Mouse (Mus musculus) limb, embryonic 14.5 days (tissue): ENCODE results near the gene Kcnab3. TPM values are rescaled to one million over a fixed set of nuclear protein-coding genes. Genes with fewer than 3 reads are reported as not detected.

Source experiments
- ATAC-seq: fragments of 200-750 bp; cut with Nextera tagmentation; 2 replicates; pipeline ENCODE4 v1.8.0; 2017; ENCODE audit warnings: low read depth, moderate number of reproducible peaks, moderate TSS enrichment; ENCODE audit not compliant: low FRiP score
- DNase-seq: peaks from one replicate; pipeline ENCODE4 v3.0.0-alpha.2; 2015; ENCODE audit warnings: low spot score
- H3K27ac ChIP-seq: fragments of 300-500 bp; sonication (generic); replicated peaks from 2 replicates; pipeline ENCODE4 v1.5.1; 2014; ENCODE audit warnings: low read depth, mild to moderate bottlenecking, low read length, moderate library complexity, mixed read lengths
- H3K27me3 ChIP-seq: fragments of 300-500 bp; sonication (generic); 2 replicates; pipeline ENCODE4 v1.6.1; 2014; ENCODE audit warnings: low read length, mixed read lengths; ENCODE audit not compliant: control insufficient read depth, insufficient read depth
- H3K36me3 ChIP-seq: fragments of 300-500 bp; sonication (generic); 2 replicates; pipeline ENCODE4 v1.6.1; 2014; ENCODE audit warnings: mild to moderate bottlenecking, low read length, moderate library complexity, mixed read lengths; ENCODE audit not compliant: control insufficient read depth, insufficient read depth
- H3K4me1 ChIP-seq: fragments of 300-500 bp; sonication (generic); 2 replicates; pipeline ENCODE4 v1.6.1; 2014; ENCODE audit warnings: antibody characterized with exemption, low read length, mixed read lengths; ENCODE audit not compliant: control insufficient read depth, insufficient read depth
- H3K4me2 ChIP-seq: fragments of 300-500 bp; sonication (generic); replicated peaks from 2 replicates; pipeline ENCODE4 v1.6.1; 2014; ENCODE audit warnings: low read depth, mild to moderate bottlenecking, low read length, moderate library complexity; ENCODE audit not compliant: severe bottlenecking
- H3K4me3 ChIP-seq: fragments of 300-500 bp; sonication (generic); replicated peaks from 2 replicates; pipeline ENCODE4 v1.5.1; 2014; ENCODE audit warnings: low read length
- H3K9ac ChIP-seq: fragments of 300-500 bp; sonication (generic); 2 replicates; pipeline ENCODE4 v1.6.1; 2014; ENCODE audit warnings: mild to moderate bottlenecking, low read depth, low read length, moderate library complexity; ENCODE audit not compliant: severe bottlenecking
- H3K9me3 ChIP-seq: fragments of 300-500 bp; sonication (generic); 2 replicates; pipeline ENCODE4 v1.6.1; 2016; ENCODE audit warnings: low read length; ENCODE audit not compliant: control insufficient read depth
- POLR2A ChIP-seq: fragments of 200-500 bp; IDR thresholded peaks from 2 replicates; pipeline ENCODE4 v1.8.0; 2012; ENCODE audit warnings: inconsistent platforms, mild to moderate bottlenecking, moderate library complexity, borderline replicate concordance; ENCODE audit not compliant: insufficient read depth, insufficient read length; ENCODE audit errors: extremely low read depth
- WGBS: fragments of 180-500 bp; shearing (Covaris S2); extraction: QIAGEN DNeasy Blood & Tissue Kit; methylation state at CpG from one replicate; pipeline ENCODE4 v1.1.7; 2014; 5-methylcytosine and 5-hydroxymethylcytosine counted together
- polyA plus RNA-seq, 2 experiments: library from polyadenylated mRNA; depleted of rRNA in 1 of 2; stranded (reverse) in 1 of 2; unstranded in 1 of 2; fragments of >200 nt; fragmentation: Nextera tagmentation in 1 of 2; extraction: Ambion mirVana in 1 of 2; gene quantifications; 2 replicates each; pipeline versions ENCODE4 v1.2.1 to v1.2.3; 2012 to 2014

Gene Kcnab3
- polyA plus RNA-seq, 2 experiments, result 2.2 to 4.1 TPM

GRCm38 (mm10) chr11:69321580-69321979 lies 4.5 kb upstream of the Kcnab3 start:
- H3K9ac ChIP-seq, result peak overlapping the region; percentile 88; the same call in 1 of the 2 replicates
- H3K27ac ChIP-seq, result no peak overlapping the region
- no peaks in the 10 kb centered on the region for H3K9me3 ChIP-seq
- peaks cover 33% of the 10 kb centered on the region for H3K4me1 ChIP-seq
- H3K4me2 ChIP-seq, result no peak overlapping the region
- peaks cover 4% of the 10 kb centered on the region for H3K27me3 ChIP-seq
- ATAC-seq (no peak), DNase-seq (no peak)
- H3K36me3 ChIP-seq, result peaks cover 28% of the 10 kb centered on the region
- no peak for TF ChIP-seq POLR2A
- H3K4me3 ChIP-seq, result peak overlapping the region; percentile 8; the same call in 1 of the 2 replicates
- WGBS, result 94% methylated on average over 6 of the region's 6 CpGs

GRCm38 (mm10) chr11:69322010-69322409 lies 4.0 kb upstream of the Kcnab3 start:
- peaks cover 37% of the 10 kb centered on the region for H3K4me1 ChIP-seq
- peak overlapping the region; percentile 73 for H3K4me2 ChIP-seq
- no peak overlapping the region for H3K27ac ChIP-seq
- no peak for TF ChIP-seq POLR2A
- 64% methylated on average over 6 of the region's 6 CpGs for WGBS
- peaks cover 8% of the 10 kb centered on the region for H3K27me3 ChIP-seq
- no peaks in the 10 kb centered on the region for H3K9me3 ChIP-seq
- H3K4me3 ChIP-seq, result peak overlapping the region; percentile 62; the same call in 1 of the 2 replicates
- ATAC-seq (no peak), DNase-seq (no peak)
- peak overlapping the region; percentile 88 for H3K9ac ChIP-seq
- H3K36me3 ChIP-seq, result peaks cover 25% of the 10 kb centered on the region

DNA sequence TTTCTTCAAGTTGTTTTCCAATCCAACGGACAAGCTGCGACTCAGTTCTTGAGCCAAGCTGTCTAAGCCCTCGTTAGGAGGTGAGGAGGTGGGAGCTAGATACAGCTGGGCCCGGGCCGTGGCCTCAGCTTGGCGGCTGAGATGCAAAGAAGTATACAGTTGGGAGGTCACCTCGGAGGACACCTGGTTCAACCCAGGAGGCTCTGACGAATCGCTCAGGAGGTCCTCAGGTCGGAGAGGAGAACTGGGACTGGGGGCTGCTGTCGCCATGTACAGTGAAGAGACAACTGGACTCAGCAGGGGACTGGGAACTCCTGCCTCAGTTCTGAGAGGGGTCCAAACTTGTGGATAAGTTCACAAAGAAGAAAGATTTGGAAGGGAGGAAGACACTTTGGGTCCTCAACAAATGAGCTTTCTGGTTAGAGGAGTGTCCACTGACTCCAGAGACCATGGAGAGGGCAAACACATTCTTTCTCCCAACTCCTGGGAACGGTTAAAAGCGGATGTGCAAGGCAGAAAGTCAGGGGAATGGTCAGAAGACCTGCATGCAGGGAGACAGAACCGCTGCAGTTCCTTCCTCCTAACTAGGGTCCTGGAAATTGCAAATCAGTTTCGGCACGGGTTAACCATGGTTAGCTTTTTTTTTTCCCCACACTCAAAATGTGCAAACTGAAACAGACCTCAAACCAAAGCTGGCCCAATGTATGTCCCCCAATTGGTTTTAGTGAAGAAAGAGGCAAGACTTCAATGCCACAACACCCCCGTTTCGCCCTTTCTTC lies 3.2 kb upstream of the Kcnab3 start:
- H3K27ac ChIP-seq, result peak overlapping the region; percentile 87
- no peak for TF ChIP-seq POLR2A
- DNase-seq (no peak), ATAC-seq (no peak)
- 17% methylated on average over 18 of the region's 18 CpGs for WGBS
- peak overlapping the region; percentile 62 for H3K4me3 ChIP-seq
- peaks cover 22% of the 10 kb centered on the region for H3K36me3 ChIP-seq
- H3K9ac ChIP-seq, result peak overlapping the region; percentile 88
- H3K27me3 ChIP-seq, result peaks cover 16% of the 10 kb centered on the region
- peaks cover 38% of the 10 kb centered on the region for H3K4me1 ChIP-seq
- peak overlapping the region; percentile 73 for H3K4me2 ChIP-seq
- H3K9me3 ChIP-seq, result no peaks in the 10 kb centered on the region

DNA sequence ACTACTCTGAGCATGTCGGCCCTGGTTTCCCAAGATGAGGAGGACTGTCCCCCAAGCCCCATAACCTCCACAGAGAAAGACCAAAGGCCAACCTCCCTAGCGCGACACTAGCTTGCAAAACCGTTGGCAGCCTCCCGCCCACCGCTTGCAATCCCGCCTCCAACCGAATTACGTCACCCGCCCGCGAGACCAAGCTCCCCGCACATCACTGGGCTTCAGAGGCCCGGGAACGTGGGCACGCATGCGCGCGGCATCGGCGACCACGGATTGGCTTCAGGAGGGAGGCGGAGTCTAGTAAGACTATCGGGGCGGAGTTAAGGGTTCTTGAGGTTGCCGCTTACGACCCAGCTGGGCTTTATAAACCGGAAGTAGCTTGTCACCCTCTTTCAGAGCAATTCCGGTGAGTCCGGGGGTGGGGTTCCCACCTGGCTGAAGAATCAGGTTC lies 2.4 kb upstream of the Kcnab3 start, which contains the start of the genes Cntrob and Trappc1:
TSS of gene Cntrob (minus strand) at position 109 of the 445 bp plus-strand sequence.
TSS of gene Trappc1 (plus strand) at position 314 of the 445 bp plus-strand sequence.
- peak; percentile 75; the same call in 1 of the 2 replicates for TF ChIP-seq POLR2A
- H3K9ac ChIP-seq, result peak within 1 kb of the TSS; percentile 88
- DNase-seq (peak; percentile 99), ATAC-seq (peak; percentile 97)
- WGBS, result under 1% methylated on average over 30 of the region's 30 CpGs
- peak within 1 kb of the TSS; percentile 87 for H3K27ac ChIP-seq
- peaks cover 38% of the 10 kb centered on the region for H3K4me1 ChIP-seq
- H3K36me3 ChIP-seq, result peaks cover 14% of the 10 kb centered on the region
- peaks cover 16% of the 10 kb centered on the region for H3K27me3 ChIP-seq
- no peaks in the 10 kb centered on the region for H3K9me3 ChIP-seq
- peak within 1 kb of the TSS; percentile 62 for H3K4me3 ChIP-seq
- peak within 1 kb of the TSS; percentile 73 for H3K4me2 ChIP-seq

GRCm38 (mm10) chr11:69324749-69325148 lies 1.3 kb upstream of the Kcnab3 start:
- no peak for TF ChIP-seq POLR2A
- no peak overlapping the region for H3K27ac ChIP-seq
- peaks cover 16% of the 10 kb centered on the region for H3K27me3 ChIP-seq
- 85% methylated on average over 6 of the region's 6 CpGs for WGBS
- H3K4me2 ChIP-seq, result peak overlapping the region; percentile 73
- ATAC-seq, result no peak
- H3K9me3 ChIP-seq, result no peaks in the 10 kb centered on the region
- H3K4me1 ChIP-seq, result peaks cover 38% of the 10 kb centered on the region
- H3K4me3 ChIP-seq, result peak overlapping the region; percentile 62; the same call in 1 of the 2 replicates
- H3K36me3 ChIP-seq, result peaks cover 3% of the 10 kb centered on the region
- no peak for DNase-seq
- no peak overlapping the region for H3K9ac ChIP-seq
